Mouse (Mus musculus) heart, embryonic 14.5 days (tissue): ENCODE data around the gene Mfap1a. TPM values are rescaled to one million over a fixed set of nuclear protein-coding genes. Genes with fewer than 3 reads are reported as not detected.
A peak's percentile ranks its signal among the peaks of the same experiment; 100 is the strongest.

Experiments used
- ATAC-seq: fragments of 200-750 bp; cut with Nextera tagmentation; 2 replicates; pipeline ENCODE4 v1.8.0; 2017; ENCODE audit warnings: low read depth, moderate TSS enrichment; ENCODE audit not compliant: insufficient number of reproducible peaks, insufficient read depth, low FRiP score
- H3K27ac ChIP-seq, 2 experiments: fragments of 200-500 bp in 1 of 2; fragments of 300-500 bp in 1 of 2; sonication (generic) in 1 of 2; replicated peaks in 1 of 2; 2 replicates each; pipeline ENCODE4 v1.5.1; 2012 to 2014; ENCODE audit warnings: low read depth in 2 of 2, low read length in 2 of 2, control low read depth in 1 of 2, mild to moderate bottlenecking in 1 of 2, mixed read lengths in 1 of 2; ENCODE audit not compliant: control insufficient read depth in 1 of 2, insufficient read depth in 1 of 2
- H3K27me3 ChIP-seq: fragments of 300-500 bp; sonication (generic); 2 replicates; pipeline ENCODE4 v1.6.1; 2014; ENCODE audit warnings: mild to moderate bottlenecking, low read length, control low read depth; ENCODE audit not compliant: control insufficient read depth, insufficient read depth
- H3K36me3 ChIP-seq: fragments of 300-500 bp; sonication (generic); 2 replicates; pipeline ENCODE4 v1.6.1; 2014; ENCODE audit warnings: mild to moderate bottlenecking, control low read depth, low read length, mixed read lengths; ENCODE audit not compliant: control insufficient read depth, insufficient read depth
- H3K4me1 ChIP-seq, 2 experiments: fragments of 200-500 bp in 1 of 2; fragments of 300-500 bp in 1 of 2; sonication (generic) in 1 of 2; 2 replicates each; pipeline ENCODE4 v1.6.1; 2012 to 2014; ENCODE audit warnings: low read length in 2 of 2, control low read depth in 1 of 2, mixed read lengths in 1 of 2; ENCODE audit not compliant: control insufficient read depth in 2 of 2, insufficient read depth in 2 of 2
- H3K4me2 ChIP-seq: fragments of 300-500 bp; sonication (generic); 2 replicates; pipeline ENCODE4 v1.6.1; 2014; ENCODE audit warnings: mild to moderate bottlenecking, low read length
- H3K4me3 ChIP-seq, 2 experiments: fragments of 200-500 bp in 1 of 2; fragments of 300-500 bp in 1 of 2; sonication (generic) in 1 of 2; 2 replicates each; pipeline ENCODE4 v1.5.1; 2012 to 2014; ENCODE audit warnings: low read length in 2 of 2, mild to moderate bottlenecking in 2 of 2, control low read depth in 1 of 2, low read depth in 1 of 2, moderate library complexity in 1 of 2; ENCODE audit not compliant: control insufficient read depth in 1 of 2, insufficient read depth in 1 of 2
- H3K9ac ChIP-seq: fragments of 300-500 bp; sonication (generic); 2 replicates; pipeline ENCODE4 v1.6.1; 2014; ENCODE audit warnings: mild to moderate bottlenecking, low read length
- H3K9me3 ChIP-seq: fragments of 300-500 bp; sonication (generic); 2 replicates; pipeline ENCODE4 v1.6.1; 2016; ENCODE audit warnings: low read length, control low read depth; ENCODE audit not compliant: control insufficient read depth
- WGBS: fragments of 180-500 bp; shearing (Covaris S2); extraction: QIAGEN DNeasy Blood & Tissue Kit; methylation state at CpG from one replicate; pipeline ENCODE4 v1.1.7; 2014; 5-methylcytosine and 5-hydroxymethylcytosine counted together
- polyA plus RNA-seq: library from polyadenylated mRNA; unstranded; fragments of >200 nt; fragmentation: Nextera tagmentation; extraction: Ambion mirVana; gene quantifications from 2 replicates; pipeline ENCODE4 v1.2.1, GENCODE M21; 2014

Gene Mfap1a
- polyA plus RNA-seq, 1 experiment from 2014 or later, result 18.3 TPM

DNA sequence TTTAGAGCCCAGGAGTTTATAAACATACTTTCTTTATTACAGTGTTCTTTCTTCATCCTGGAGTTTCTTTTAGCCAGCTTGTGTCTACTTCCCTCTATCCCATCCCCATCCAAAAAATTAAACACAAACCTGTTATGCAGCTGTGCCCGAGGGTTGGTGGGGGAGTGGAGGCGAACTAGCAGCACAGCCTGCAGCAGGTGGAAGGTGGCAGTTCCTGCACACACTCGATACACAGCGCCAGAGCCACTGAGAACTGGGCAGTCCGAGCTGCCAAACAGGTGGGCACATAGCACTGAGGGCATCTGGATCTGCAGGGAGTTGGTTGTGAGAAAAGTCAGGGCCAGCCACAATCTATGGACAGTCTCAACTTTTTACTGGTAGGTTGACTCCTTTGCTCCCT, 50.9 kb downstream of the Mfap1a start:
- H3K27ac ChIP-seq, result no peak overlapping the region
- no peaks in the 10 kb centered on the region for H3K9me3 ChIP-seq
- H3K9ac ChIP-seq, result no peak overlapping the region
- H3K4me2 ChIP-seq, result no peak overlapping the region
- H3K27me3 ChIP-seq, result no peaks in the 10 kb centered on the region
- no peak overlapping the region for H3K4me3 ChIP-seq
- ATAC-seq, result no peak
- peaks cover 12 to 42% of the 10 kb centered on the region in 2 experiments for H3K4me1 ChIP-seq
- peaks cover 67% of the 10 kb centered on the region for H3K36me3 ChIP-seq
- WGBS, result 82% methylated on average over 5 of the region's 5 CpGs

GRCm38 (mm10) chr2:121453917-121454316, 52.5 kb downstream of the Mfap1a start:
- no peak overlapping the region; the same call in 1 of the 2 replicates for H3K9ac ChIP-seq
- H3K4me2 ChIP-seq, result 0 out of 2 replicates have a peak overlapping the region, but pooled peaks have one; percentile 48
- peak overlapping the region; percentile 21 to 86 for H3K27ac ChIP-seq
- no peak for ATAC-seq
- no peak overlapping the region for H3K4me3 ChIP-seq
- no peaks in the 10 kb centered on the region for H3K27me3 ChIP-seq
- WGBS, result 84% methylated on average over 6 of the region's 6 CpGs
- H3K9me3 ChIP-seq, result no peaks in the 10 kb centered on the region
- H3K36me3 ChIP-seq, result peaks cover 55% of the 10 kb centered on the region
- H3K4me1 ChIP-seq, result peaks cover 12 to 47% of the 10 kb centered on the region in 2 experiments

GRCm38 (mm10) chr2:121452990-121453389, 53.5 kb downstream of the Mfap1a start, which contains the start of gene Hypk:
TSS of gene Hypk (plus strand) at chr2:121453290.
- 40% methylated on average over 4 of the region's 4 CpGs for WGBS
- Histone ChIP-seq H3K27me3 (no peaks in the 10 kb centered on the region), H3K4me2 (peak within 1 kb of the TSS; percentile 48), H3K4me3 (no peak within 1 kb of the TSS), H3K27ac (peak within 1 kb of the TSS; percentile 66 to 86), H3K4me1 (peaks cover 13 to 46% of the 10 kb centered on the region in 2 experiments), H3K9ac (peak within 1 kb of the TSS; percentile 12), H3K36me3 (peaks cover 46% of the 10 kb centered on the region), H3K9me3 (no peaks in the 10 kb centered on the region)
- ATAC-seq, result no peak

DNA sequence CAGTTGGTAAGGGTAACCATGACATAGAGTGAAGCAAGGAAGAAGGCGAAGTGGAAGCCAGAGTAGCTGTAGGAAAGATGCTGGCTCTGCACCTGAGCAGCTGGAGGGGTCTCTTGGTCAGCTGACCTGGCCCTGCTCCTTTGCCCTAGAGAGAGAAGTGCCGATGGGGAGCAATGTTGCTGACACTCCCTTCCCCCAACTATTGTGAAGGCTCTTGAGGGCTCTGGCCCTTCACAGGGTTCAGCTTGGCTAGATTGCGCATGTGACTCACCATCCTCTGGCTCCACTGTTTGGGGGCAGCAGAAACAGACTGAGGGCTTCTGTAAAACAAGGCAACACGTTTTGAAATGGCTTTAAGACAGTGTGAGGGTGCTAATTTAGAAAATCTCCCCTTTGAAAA, 54.1 kb downstream of the Mfap1a start:
- Histone ChIP-seq H3K27me3 (no peaks in the 10 kb centered on the region), H3K27ac (peak overlapping the region; percentile 58 to 86), H3K9me3 (no peaks in the 10 kb centered on the region), H3K4me3 (no peak overlapping the region), H3K9ac (peak overlapping the region; percentile 12; the same call in 1 of the 2 replicates), H3K4me2 (peak overlapping the region; percentile 48), H3K36me3 (peaks cover 46% of the 10 kb centered on the region), H3K4me1 (peaks cover 15 to 48% of the 10 kb centered on the region in 2 experiments)
- WGBS, result 51% methylated on average over 4 of the region's 4 CpGs
- no peak for ATAC-seq

DNA sequence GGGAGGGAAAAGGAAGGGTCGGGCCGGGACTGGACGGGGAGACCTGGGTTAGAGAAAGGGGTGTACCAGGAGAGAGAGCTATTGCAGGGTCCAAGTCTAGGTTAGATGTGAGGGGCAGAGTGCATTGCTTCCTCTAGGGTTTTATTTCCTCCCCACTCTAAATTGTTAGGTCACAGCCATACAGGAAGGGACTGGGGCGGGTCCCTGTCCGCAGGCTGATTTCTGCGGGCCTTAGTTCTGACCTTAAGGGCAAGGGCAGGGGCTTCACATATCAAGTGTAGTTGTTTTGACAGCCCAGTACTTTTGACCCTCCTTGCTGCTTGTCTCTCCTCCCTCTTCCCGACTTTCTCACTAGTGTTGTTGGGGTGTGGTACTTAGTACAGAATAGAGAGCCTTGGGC, 56.4 kb downstream of the Mfap1a start:
- H3K4me1 ChIP-seq, result peaks cover 13 to 42% of the 10 kb centered on the region in 2 experiments
- H3K27ac ChIP-seq, result peak overlapping the region; percentile 67 to 98
- no peaks in the 10 kb centered on the region for H3K27me3 ChIP-seq
- peaks cover 40% of the 10 kb centered on the region for H3K36me3 ChIP-seq
- peak overlapping the region; percentile 94 for H3K4me2 ChIP-seq
- H3K4me3 ChIP-seq, result peak overlapping the region; percentile 98 to 99
- no peaks in the 10 kb centered on the region for H3K9me3 ChIP-seq
- peak overlapping the region; percentile 100 for H3K9ac ChIP-seq
- WGBS, result 0% methylated on average over 7 of the region's 7 CpGs
- ATAC-seq, result no peak

DNA sequence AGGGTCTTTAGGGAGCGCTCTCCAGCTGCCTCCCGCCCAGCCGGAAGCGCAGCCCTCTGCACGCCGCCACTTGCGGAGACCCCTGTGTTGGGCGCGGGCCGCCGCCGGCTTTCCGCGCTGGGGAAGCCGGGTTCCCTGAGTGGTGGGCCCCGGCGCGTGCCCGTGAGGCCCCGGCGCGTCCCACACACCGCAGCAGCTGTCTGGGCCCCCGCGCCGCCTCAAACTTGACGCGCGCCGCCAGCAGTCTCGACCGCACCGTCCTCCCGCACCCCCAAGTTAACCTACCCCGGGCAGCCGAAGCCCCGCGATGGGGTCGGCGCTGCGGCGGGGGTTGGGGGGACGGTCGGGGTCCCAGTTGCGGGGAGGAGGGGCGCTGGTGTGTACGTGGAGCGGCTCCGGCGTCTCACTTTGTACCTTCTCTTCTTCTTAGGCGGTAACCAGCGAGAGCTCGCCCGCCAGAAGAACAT, 56.9 kb downstream of the Mfap1a start:
- under 1% methylated on average over 52 of the region's 54 CpGs for WGBS
- peaks cover 13 to 42% of the 10 kb centered on the region in 2 experiments for H3K4me1 ChIP-seq
- H3K27ac ChIP-seq, result peak overlapping the region; percentile 86 to 98
- no peaks in the 10 kb centered on the region for H3K27me3 ChIP-seq
- H3K9ac ChIP-seq, result peak overlapping the region; percentile 100
- peak overlapping the region; percentile 94 for H3K4me2 ChIP-seq
- H3K36me3 ChIP-seq, result peaks cover 35% of the 10 kb centered on the region
- peak overlapping the region; percentile 98 to 99 for H3K4me3 ChIP-seq
- no peaks in the 10 kb centered on the region for H3K9me3 ChIP-seq
- peak; percentile 12 for ATAC-seq

GRCm38 (mm10) chr2:121448739-121449535, 57.5 kb downstream of the Mfap1a start, which contains the start of gene Serf2:
TSS of gene Serf2 (plus strand) at chr2:121449195.
- H3K36me3 ChIP-seq, result peaks cover 30% of the 10 kb centered on the region
- H3K9ac ChIP-seq, result peak within 1 kb of the TSS; percentile 100
- ATAC-seq, result peak; percentile 98
- H3K4me1 ChIP-seq, result peaks cover 12 to 41% of the 10 kb centered on the region in 2 experiments
- H3K4me2 ChIP-seq, result peak within 1 kb of the TSS; percentile 94
- peak within 1 kb of the TSS; percentile 98 to 99 for H3K4me3 ChIP-seq
- WGBS, result under 1% methylated on average over 61 of the region's 74 CpGs
- peak within 1 kb of the TSS; percentile 98 to 99 for H3K27ac ChIP-seq
- no peaks in the 10 kb centered on the region for H3K27me3 ChIP-seq
- no peaks in the 10 kb centered on the region for H3K9me3 ChIP-seq
